Mouse (Mus musculus) regulatory T cell (primary cell): ENCODE data around the gene Csn2.

Experiments used
- in situ Hi-C: fragments of 300-600 bp; cut with MboI, MseI; formaldehyde crosslinking; loops from one replicate; pipeline ENCODE4 v1.15.1; 2025; ENCODE audit warnings: high pct_unique_total_duplicates

Csn2 gene

DNA sequence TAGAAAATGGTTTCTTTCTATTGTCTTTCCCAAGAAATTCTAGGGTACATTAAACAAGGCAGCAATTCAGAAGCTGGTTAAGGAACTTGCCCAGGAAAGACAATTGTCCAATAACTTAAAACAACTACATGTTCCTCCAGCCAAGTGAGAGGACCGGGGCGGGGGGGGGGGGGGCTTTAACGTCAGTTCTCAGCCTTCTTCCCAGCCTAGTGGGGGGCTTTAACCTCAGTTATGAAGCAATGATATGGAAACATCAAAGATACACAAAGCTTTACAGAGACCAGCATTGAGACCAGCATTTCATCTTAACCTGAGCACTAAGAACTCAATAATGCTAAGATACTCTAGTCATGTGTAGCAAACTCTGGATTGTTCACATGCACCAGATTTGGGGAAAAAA lies at the start of gene Csn2:
TSS of gene Csn2 (minus strand) at position 101 of the 400 bp plus-strand sequence.
- in situ Hi-C loops, result no loop called here

DNA sequence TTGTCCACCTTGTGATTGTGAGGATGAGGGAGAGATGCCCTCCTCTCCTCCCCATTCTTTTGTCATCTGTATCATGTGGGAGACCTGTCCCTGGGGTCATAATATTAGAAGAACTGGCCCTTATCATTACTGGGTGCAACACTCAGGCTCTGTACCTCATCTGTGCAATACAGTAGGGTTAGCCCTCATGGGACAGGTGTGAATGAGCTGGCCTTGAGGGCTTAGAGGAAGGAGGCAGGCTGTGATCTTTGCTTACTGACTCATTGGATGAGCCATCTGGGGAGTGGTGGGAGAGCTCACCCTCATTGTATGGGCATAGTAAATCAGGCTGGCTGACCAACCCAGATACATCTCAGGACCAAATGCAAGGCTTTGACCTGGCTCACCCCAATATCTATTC lies 35.4 kb upstream of the Csn2 start:
- in situ Hi-C loops, result loop anchor here (10.0 kb wide), 1 partner anchor 340 kb away; no protein-coding TSS in a partner anchor

DNA sequence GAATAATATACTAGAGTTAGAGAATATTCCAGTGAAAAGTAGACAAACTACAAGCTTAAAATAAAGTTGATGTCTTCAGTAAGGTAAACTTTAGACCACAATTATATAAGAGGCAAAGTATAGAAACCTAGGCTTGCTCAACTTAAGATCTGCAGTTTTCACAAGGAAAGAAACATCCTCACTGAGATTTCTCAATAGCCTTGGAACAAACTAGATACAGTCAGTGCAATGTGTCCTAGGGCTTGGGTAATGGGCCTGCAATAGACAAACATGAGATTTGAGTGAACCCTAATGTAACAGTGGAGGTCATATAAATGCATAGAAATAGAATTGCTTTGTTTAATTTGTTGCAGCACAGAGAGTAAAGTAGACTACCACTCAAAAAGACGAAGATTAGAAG lies 6.5 kb upstream of the Csn2 start:
- in situ Hi-C loops, result no loop called here

DNA sequence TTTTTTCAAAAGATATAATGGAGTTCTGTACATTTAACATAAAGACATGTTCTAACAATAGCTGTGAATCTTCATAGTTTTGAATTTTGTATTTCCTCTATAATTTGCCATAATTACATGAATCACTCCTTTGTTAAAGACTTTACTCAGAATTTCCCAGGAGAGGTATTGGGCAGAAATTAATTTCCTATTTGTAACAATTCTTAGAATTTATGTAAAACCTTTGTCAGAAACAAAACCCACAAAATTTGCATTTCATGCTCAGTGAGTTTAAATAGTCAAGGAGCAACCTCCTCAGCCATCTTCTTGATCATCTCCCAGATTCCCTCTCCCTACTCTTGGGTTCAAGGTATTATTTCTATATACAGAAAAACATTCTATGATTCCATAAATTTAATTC lies 33.5 kb downstream of the Csn2 start, which contains the start of gene Csn1s1:
TSS of gene Csn1s1 (plus strand) at position 301 of the 400 bp plus-strand sequence.
- in situ Hi-C loops, result no loop called here

DNA sequence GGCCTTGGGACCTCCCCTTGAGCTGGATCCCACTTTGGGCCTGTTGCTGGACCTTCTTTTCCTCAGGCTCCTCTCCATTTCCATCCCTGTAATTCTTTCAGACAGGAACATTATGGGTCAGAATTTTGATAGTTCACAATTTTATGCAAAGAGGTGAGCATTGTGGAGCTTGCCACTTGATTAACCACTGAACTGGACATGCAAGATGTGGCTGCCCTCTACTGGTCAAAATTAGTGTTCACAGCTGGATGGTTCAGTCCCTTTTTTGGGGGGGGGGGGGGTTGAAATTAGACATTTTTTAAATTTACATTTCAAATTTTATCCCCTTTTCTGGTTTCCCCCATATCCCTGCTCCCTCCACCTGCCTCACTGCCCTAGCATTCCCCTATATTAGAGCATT lies 56.6 kb downstream of the Csn2 start:
- in situ Hi-C loops, result no loop called here
